Mouse (Mus musculus) ZHBTc4 (cell line): ENCODE results near the gene Vstm5.
A peak's percentile ranks its signal among the peaks of the same experiment; 100 is the strongest.
"Not testable (repeated sequence)": the region's sequence is repeated elsewhere in the genome, so short reads cannot be mapped to it uniquely, and the experiment has no call there.

Source experiments
- DNase-seq: peaks from one replicate; pipeline ENCODE4 v3.0.0-alpha.2; 2011; ENCODE audit warnings: low read depth, low spot score

Gene Vstm5

GRCm38 (mm10) chr9:15239042-15239925 lies at the start of gene Vstm5:
Vstm5 (plus strand) TSS chr9:15239045.
- peak; percentile 42 for DNase-seq

- DNase-seq: not testable (repeated sequence)
Measured at GRCm38 (mm10) chr9:15194806-15195205, 44.0 kb upstream of the Vstm5 start.

- DNase-seq: no peak
Measured at GRCm38 (mm10) chr9:15206631-15207030, 32.2 kb upstream of the Vstm5 start.

- DNase-seq: no peak
Measured at GRCm38 (mm10) chr9:15209320-15209719, 29.5 kb upstream of the Vstm5 start.

GRCm38 (mm10) chr9:15211876-15212275 lies 27.0 kb upstream of the Vstm5 start:
- DNase-seq: no peak

GRCm38 (mm10) chr9:15213695-15214094 lies 25.1 kb upstream of the Vstm5 start:
- DNase-seq: no peak

GRCm38 (mm10) chr9:15224912-15225311 lies 13.9 kb upstream of the Vstm5 start:
- DNase-seq: peak; percentile 33

- DNase-seq: peak; percentile 73
Measured at GRCm38 (mm10) chr9:15232445-15232844, 6.4 kb upstream of the Vstm5 start.

- no peak for DNase-seq
Measured at GRCm38 (mm10) chr9:15233604-15234003, 5.2 kb upstream of the Vstm5 start.

GRCm38 (mm10) chr9:15235986-15236385 lies 2.9 kb upstream of the Vstm5 start:
- DNase-seq: peak; percentile 57

- peak; percentile 56 for DNase-seq
Measured at GRCm38 (mm10) chr9:15237516-15238296, 1.1 kb upstream of the Vstm5 start.

- peak; percentile 78 for DNase-seq
Measured at GRCm38 (mm10) chr9:15238297-15238990, 401 bp upstream of the Vstm5 start.

GRCm38 (mm10) chr9:15240006-15240405 lies 1.2 kb downstream of the Vstm5 start:
- DNase-seq: no peak

- no peak for DNase-seq
Measured at GRCm38 (mm10) chr9:15240863-15241595, 2.2 kb downstream of the Vstm5 start.

GRCm38 (mm10) chr9:15241596-15241939 lies 2.7 kb downstream of the Vstm5 start:
- peak; percentile 92 for DNase-seq

GRCm38 (mm10) chr9:15242130-15242529 lies 3.3 kb downstream of the Vstm5 start:
- DNase-seq: no peak

GRCm38 (mm10) chr9:15245319-15246075 lies 6.7 kb downstream of the Vstm5 start:
- DNase-seq: no peak

GRCm38 (mm10) chr9:15250376-15250775 lies 11.5 kb downstream of the Vstm5 start:
- peak; percentile 76 for DNase-seq

GRCm38 (mm10) chr9:15252196-15252595 lies 13.4 kb downstream of the Vstm5 start:
- DNase-seq: no peak

GRCm38 (mm10) chr9:15254501-15254900 lies 15.7 kb downstream of the Vstm5 start:
- DNase-seq: no peak

GRCm38 (mm10) chr9:15256214-15256613 lies 17.4 kb downstream of the Vstm5 start:
- DNase-seq: no peak
